ENCODE assay signal across 2 mouse cellular contexts in genomic region chr11:95084811-95085382, GRCm38 (mm10).
TF ChIP-seq lines count a peak whose summit lies in the region.

No protein-coding gene starts in this region.

TF ChIP-seq in CH12.LX, 34 proteins besides CTCF, POLR2A, EP300 and RAD21:
- TF ChIP-seq MAFK (IDR thresholded peaks at IDR 0.05; ENCODE audit: insufficient replicate concordance, low read length) (no peak), ZC3H11A (IDR thresholded peaks at IDR 0.05; ENCODE audit: low read depth, low read length) (no peak), MXI1 (IDR thresholded peaks at IDR 0.05; ENCODE audit: low read depth, low read length) (no peak), MEF2A (IDR thresholded peaks at IDR 0.05; ENCODE audit: borderline replicate concordance, low read depth, low read length) (no peak), TCF12 (IDR thresholded peaks at IDR 0.05; ENCODE audit: low read depth, low read length) (no peak), SIN3A (IDR thresholded peaks at IDR 0.05; ENCODE audit: low read length) (no peak), ZMIZ1 (IDR thresholded peaks at IDR 0.05; ENCODE audit: low read depth, low read length) (no peak), BHLHE40 (IDR thresholded peaks at IDR 0.05; ENCODE audit: low read depth, low read length) (0 out of 2 replicates have a peak, but pooled peaks have one; percentile 17), POLR2AphosphoS2 (IDR thresholded peaks at IDR 0.05; ENCODE audit: low read depth, low read length) (no peak), UBTF (IDR thresholded peaks at IDR 0.05; ENCODE audit: low read depth, low read length) (no peak), MAZ (IDR thresholded peaks at IDR 0.05; ENCODE audit: low read depth, low read length) (no peak), ZNF384 (IDR thresholded peaks at IDR 0.05; ENCODE audit: low read depth, low read length) (peak; percentile 88), NELFE (IDR thresholded peaks at IDR 0.05; ENCODE audit: low read depth, low read length) (no peak)

TF ChIP-seq in ES-E14, 5 proteins besides CTCF, POLR2A, EP300 and RAD21 (continued from another document):
- TF ChIP-seq CHD2 (IDR thresholded peaks at IDR 0.05; ENCODE audit: low read depth, low read length), result no peak
